Mouse (Mus musculus): ENCODE data around the gene Slc2a9.

The Slc2a9 gene

GRCm38 (mm10) chr5:38379970-38380369 is 123.0 kb downstream of the Slc2a9 start:
- no peak for DNase-seq (ENCODE audit: low read depth, low spot score)

- no peak for DNase-seq (ENCODE audit: low read depth, low spot score)
Measured at GRCm38 (mm10) chr5:38372369-38372768, 130.6 kb downstream of the Slc2a9 start.

GRCm38 (mm10) chr5:38371308-38371707 is 131.6 kb downstream of the Slc2a9 start:
- DNase-seq (ENCODE audit: low read depth, low spot score), result no peak

GRCm38 (mm10) chr5:38366650-38367470 is 136.1 kb downstream of the Slc2a9 start:
- DNase-seq (ENCODE audit: low read depth, low spot score), result no peak

GRCm38 (mm10) chr5:38365521-38365920 is 137.4 kb downstream of the Slc2a9 start:
- no peak for DNase-seq (ENCODE audit: low read depth, low spot score)

- DNase-seq (ENCODE audit: low read depth, low spot score), result no peak
Measured at GRCm38 (mm10) chr5:38364396-38364795, 138.5 kb downstream of the Slc2a9 start.

GRCm38 (mm10) chr5:38359716-38360115 is 143.2 kb downstream of the Slc2a9 start:
- no peak for DNase-seq (ENCODE audit: low read depth, low spot score)

GRCm38 (mm10) chr5:38356927-38357326 is 146.0 kb downstream of the Slc2a9 start:
- no peak for DNase-seq (ENCODE audit: low read depth, low spot score)

GRCm38 (mm10) chr5:38350351-38350929 is 152.5 kb downstream of the Slc2a9 start:
- no peak for DNase-seq (ENCODE audit: low read depth, low spot score)

GRCm38 (mm10) chr5:38346646-38347432 is 156.1 kb downstream of the Slc2a9 start:
- no peak for DNase-seq (ENCODE audit: low read depth, low spot score)

GRCm38 (mm10) chr5:38343101-38343500 is 159.8 kb downstream of the Slc2a9 start:
- no peak for DNase-seq (ENCODE audit: low read depth, low spot score)

GRCm38 (mm10) chr5:38334582-38334981 is 168.4 kb downstream of the Slc2a9 start:
- no peak for DNase-seq (ENCODE audit: low read depth, low spot score)

GRCm38 (mm10) chr5:38333381-38333780 is 169.6 kb downstream of the Slc2a9 start:
- no peak for DNase-seq (ENCODE audit: low read depth, low spot score)

GRCm38 (mm10) chr5:38318966-38319786 is 183.8 kb downstream of the Slc2a9 start, which contains the start of gene Drd5:
Drd5 (plus strand) TSS chr5:38319367.
- no peak for DNase-seq (ENCODE audit: low read depth, low spot score)

- DNase-seq (ENCODE audit: low read depth, low spot score), result no peak
Measured at GRCm38 (mm10) chr5:38309795-38310194, 193.1 kb downstream of the Slc2a9 start.

GRCm38 (mm10) chr5:38308873-38309272 is 194.1 kb downstream of the Slc2a9 start:
- no peak for DNase-seq (ENCODE audit: low read depth, low spot score)

GRCm38 (mm10) chr5:38307255-38308101 is 195.5 kb downstream of the Slc2a9 start:
- peak; percentile 53 for DNase-seq (ENCODE audit: low read depth, low spot score)

- DNase-seq (ENCODE audit: low read depth, low spot score), result no peak
Measured at GRCm38 (mm10) chr5:38305241-38305640, 197.7 kb downstream of the Slc2a9 start.

- no peak for DNase-seq (ENCODE audit: low read depth, low spot score)
Measured at GRCm38 (mm10) chr5:38302651-38303050, 200.3 kb downstream of the Slc2a9 start.

GRCm38 (mm10) chr5:38301761-38302411 is 201.1 kb downstream of the Slc2a9 start:
- DNase-seq (ENCODE audit: low read depth, low spot score), result no peak

Measured in retina, adult 2 months (tissue).